Mouse (Mus musculus) neural tube, embryonic 12.5 days (tissue): ENCODE results near the gene Cldn10. TPM values are rescaled to one million over a fixed set of nuclear protein-coding genes. Genes with fewer than 3 reads are reported as not detected.
"Not testable (repeated sequence)": the region's sequence is repeated elsewhere in the genome, so short reads cannot be mapped to it uniquely, and the experiment has no call there.

Source experiments
- ATAC-seq: fragments of 200-750 bp; cut with Nextera tagmentation; 2 replicates; pipeline ENCODE4 v1.8.0; 2017; ENCODE audit warnings: low read depth, mild to moderate bottlenecking, moderate TSS enrichment, moderate library complexity; ENCODE audit not compliant: low FRiP score
- H3K27ac ChIP-seq: fragments of 300-500 bp; sonication (generic); 2 replicates; pipeline ENCODE4 v1.5.1; 2016
- H3K27me3 ChIP-seq: fragments of 300-500 bp; sonication (generic); replicated peaks from 2 replicates; pipeline ENCODE4 v1.6.1; 2016; ENCODE audit warnings: mild to moderate bottlenecking
- H3K36me3 ChIP-seq: fragments of 300-500 bp; sonication (generic); 2 replicates; pipeline ENCODE4 v1.6.1; 2016; ENCODE audit warnings: mild to moderate bottlenecking
- H3K4me1 ChIP-seq: fragments of 300-500 bp; sonication (generic); 2 replicates; pipeline ENCODE4 v1.6.1; 2016
- H3K4me2 ChIP-seq: fragments of 300-500 bp; sonication (generic); replicated peaks from 2 replicates; pipeline ENCODE4 v1.6.1; 2016; ENCODE audit warnings: mild to moderate bottlenecking
- H3K4me3 ChIP-seq: fragments of 300-500 bp; sonication (generic); 2 replicates; pipeline ENCODE4 v1.5.1; 2016
- H3K9ac ChIP-seq: fragments of 300-500 bp; sonication (generic); 2 replicates; pipeline ENCODE4 v1.6.1; 2016; ENCODE audit warnings: mild to moderate bottlenecking
- H3K9me3 ChIP-seq: fragments of 300-500 bp; sonication (generic); 2 replicates; pipeline ENCODE4 v1.6.1; 2016; ENCODE audit warnings: mild to moderate bottlenecking
- WGBS: fragments of 180-500 bp; shearing (Covaris S2); methylation state at CpG from one replicate; pipeline ENCODE4 v1.1.7; 2016; 5-methylcytosine and 5-hydroxymethylcytosine counted together
- polyA plus RNA-seq: library from polyadenylated mRNA; unstranded; fragments of >200 nt; fragmentation: Nextera tagmentation; extraction: Ambion mirVana; gene quantifications from 2 replicates; pipeline ENCODE4 v1.2.1, GENCODE M21; 2016

The Cldn10 gene
- 0.66 and 0.84 TPM in 2 replicates for polyA plus RNA-seq

- no peak for ATAC-seq
- Histone ChIP-seq H3K4me2 (no peak within 1 kb of the TSS), H3K36me3 (no peaks in the 10 kb centered on the region), H3K27me3 (no peaks in the 10 kb centered on the region), H3K9ac (no peak within 1 kb of the TSS), H3K27ac (no peak within 1 kb of the TSS), H3K9me3 (no peaks in the 10 kb centered on the region), H3K4me3 (no peak within 1 kb of the TSS), H3K4me1 (no peaks in the 10 kb centered on the region)
- WGBS = 79% methylated on average over 4 of the region's 4 CpGs
These were observed at the start of gene Cldn10 for GRCm38 (mm10) chr14:118787621-118788020. TSS of gene Cldn10 (plus strand) at chr14:118787908.

- ATAC-seq = no peak
- H3K4me3 ChIP-seq = no peak overlapping the region
- H3K9ac ChIP-seq = no peak overlapping the region
These were observed 45.9 kb upstream of the Cldn10 start for GRCm38 (mm10) chr14:118741780-118742179.

DNA sequence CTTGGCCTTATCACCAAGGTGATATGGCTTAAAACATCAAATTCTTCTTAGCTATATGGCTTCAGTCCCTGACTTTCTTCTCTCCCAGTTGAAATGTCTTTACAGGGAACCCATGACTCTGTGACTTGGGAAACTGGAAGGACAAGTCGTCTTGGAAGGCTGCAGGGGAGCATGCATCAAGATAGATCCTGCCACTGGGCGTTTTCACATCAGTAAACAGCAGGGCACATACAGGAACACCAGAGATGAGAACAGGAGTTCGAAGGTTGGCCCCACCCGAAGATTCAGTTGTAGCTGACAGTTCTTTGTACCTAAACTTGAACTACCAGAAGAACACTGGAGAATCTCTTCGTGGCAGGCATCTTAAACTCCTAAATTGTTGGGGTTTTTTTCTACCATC, 44.8 kb upstream of the Cldn10 start:
- 81% methylated on average over 5 of the region's 5 CpGs for WGBS
- no peak overlapping the region for H3K27ac ChIP-seq
- H3K9me3 ChIP-seq = peaks cover 9% of the 10 kb centered on the region
- H3K4me1 ChIP-seq = no peaks in the 10 kb centered on the region
- H3K36me3 ChIP-seq = no peaks in the 10 kb centered on the region
- no peak overlapping the region for H3K4me3 ChIP-seq
- H3K27me3 ChIP-seq = no peaks in the 10 kb centered on the region
- no peak for ATAC-seq
- no peak overlapping the region for H3K4me2 ChIP-seq
- no peak overlapping the region for H3K9ac ChIP-seq

More at GRCm38 (mm10) chr14:118741780-118742179, 45.9 kb upstream of the Cldn10 start:
- Histone ChIP-seq H3K9me3 (peaks cover 9% of the 10 kb centered on the region), H3K4me2 (no peak overlapping the region), H3K36me3 (no peaks in the 10 kb centered on the region), H3K27me3 (no peaks in the 10 kb centered on the region), H3K27ac (no peak overlapping the region), H3K4me1 (no peaks in the 10 kb centered on the region)

GRCm38 (mm10) chr14:118749068-118749467, 38.6 kb upstream of the Cldn10 start:
- H3K9ac ChIP-seq = no peak overlapping the region
- H3K27ac ChIP-seq = no peak overlapping the region
- 97% methylated on average over 2 of the region's 2 CpGs for WGBS
- H3K4me2 ChIP-seq = no peak overlapping the region
- H3K27me3 ChIP-seq = no peaks in the 10 kb centered on the region
- no peak for ATAC-seq
- no peaks in the 10 kb centered on the region for H3K36me3 ChIP-seq
- H3K4me3 ChIP-seq = no peak overlapping the region
- H3K9me3 ChIP-seq = no peaks in the 10 kb centered on the region
- 0 out of 2 replicates have a peak, but pooled peaks cover 3% of the 10 kb centered on the region for H3K4me1 ChIP-seq

DNA sequence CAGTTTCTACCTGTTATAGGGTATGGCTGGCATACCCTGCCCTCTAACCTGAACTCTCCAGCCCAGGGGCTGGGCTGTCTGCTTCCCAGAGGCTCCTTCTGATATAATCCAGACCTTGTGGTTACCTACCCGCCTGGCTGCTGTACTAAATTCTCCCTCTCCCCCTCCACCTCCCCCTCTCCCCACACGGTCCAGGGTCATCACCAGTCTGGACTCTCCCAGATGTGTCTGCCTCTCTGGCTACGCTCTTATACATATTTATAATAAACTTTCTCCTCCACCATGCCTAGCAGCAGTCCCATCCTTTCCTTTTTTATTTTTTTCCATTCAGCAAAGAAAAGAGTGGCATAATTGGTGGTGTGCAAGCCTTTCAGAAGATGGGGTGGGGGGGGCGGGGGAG, 38.0 kb upstream of the Cldn10 start:
- no peak for ATAC-seq
- no peaks in the 10 kb centered on the region for H3K27me3 ChIP-seq
- H3K27ac ChIP-seq = no peak overlapping the region
- 0 out of 2 replicates have a peak, but pooled peaks cover 3% of the 10 kb centered on the region for H3K4me1 ChIP-seq
- no peaks in the 10 kb centered on the region for H3K9me3 ChIP-seq
- 47% methylated on average over 4 of the region's 4 CpGs for WGBS
- H3K4me3 ChIP-seq = no peak overlapping the region
- no peaks in the 10 kb centered on the region for H3K36me3 ChIP-seq
- no peak overlapping the region for H3K9ac ChIP-seq
- H3K4me2 ChIP-seq = no peak overlapping the region

- ATAC-seq = no peak
- Histone ChIP-seq H3K4me2 (no peak overlapping the region), H3K9ac (no peak overlapping the region), H3K36me3 (no peaks in the 10 kb centered on the region), H3K4me1 (0 out of 2 replicates have a peak, but pooled peaks cover 3% of the 10 kb centered on the region), H3K27me3 (no peaks in the 10 kb centered on the region), H3K27ac (no peak overlapping the region), H3K4me3 (no peak overlapping the region), H3K9me3 (no peaks in the 10 kb centered on the region)
- 87% methylated on average over 6 of the region's 6 CpGs for WGBS
These were observed 37.1 kb upstream of the Cldn10 start for GRCm38 (mm10) chr14:118750505-118751192.

DNA sequence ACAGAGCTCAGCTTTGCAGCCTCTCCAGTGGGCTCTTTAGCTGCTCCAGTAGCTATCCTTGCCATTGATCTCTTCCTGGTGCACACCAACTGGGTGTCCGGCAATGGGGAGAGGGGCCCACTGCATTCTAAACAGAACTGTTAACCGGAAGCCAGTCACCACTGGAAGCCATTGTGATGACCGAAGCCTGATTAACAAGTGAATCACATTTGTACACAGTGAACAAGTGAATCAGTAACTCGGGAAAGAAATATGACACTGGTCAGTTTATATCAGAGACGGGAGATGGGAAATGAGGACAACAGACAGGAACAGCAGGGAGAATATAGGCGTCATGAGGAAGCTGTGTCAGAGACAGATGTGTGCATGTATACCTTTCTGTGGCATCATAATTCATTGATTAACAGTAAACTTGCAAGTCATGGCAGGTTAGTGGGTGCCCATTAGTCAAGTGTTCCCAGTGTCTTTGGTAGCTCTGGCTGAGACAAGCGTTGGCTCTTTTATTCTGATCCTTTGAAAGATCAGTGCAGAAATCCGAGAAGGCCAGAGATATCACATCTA, 36.4 kb upstream of the Cldn10 start:
- H3K9ac ChIP-seq = no peak overlapping the region
- 58% methylated on average over 8 of the region's 8 CpGs for WGBS

GRCm38 (mm10) chr14:118756015-118756414, 31.7 kb upstream of the Cldn10 start:
- Histone ChIP-seq H3K36me3 (no peaks in the 10 kb centered on the region), H3K4me1 (no peaks in the 10 kb centered on the region), H3K27ac (no peak overlapping the region), H3K4me2 (no peak overlapping the region), H3K9ac (no peak overlapping the region), H3K4me3 (no peak overlapping the region), H3K27me3 (no peaks in the 10 kb centered on the region), H3K9me3 (no peaks in the 10 kb centered on the region)
- ATAC-seq = no peak
- WGBS = 81% methylated on average over 4 of the region's 4 CpGs

More for the DNA sequence above, 36.4 kb upstream of the Cldn10 start:
- ATAC-seq = no peak
- Histone ChIP-seq H3K4me3 (no peak overlapping the region), H3K9me3 (no peaks in the 10 kb centered on the region), H3K4me1 (0 out of 2 replicates have a peak, but pooled peaks cover 3% of the 10 kb centered on the region), H3K36me3 (no peaks in the 10 kb centered on the region), H3K27me3 (no peaks in the 10 kb centered on the region), H3K27ac (no peak overlapping the region), H3K4me2 (no peak overlapping the region)

DNA sequence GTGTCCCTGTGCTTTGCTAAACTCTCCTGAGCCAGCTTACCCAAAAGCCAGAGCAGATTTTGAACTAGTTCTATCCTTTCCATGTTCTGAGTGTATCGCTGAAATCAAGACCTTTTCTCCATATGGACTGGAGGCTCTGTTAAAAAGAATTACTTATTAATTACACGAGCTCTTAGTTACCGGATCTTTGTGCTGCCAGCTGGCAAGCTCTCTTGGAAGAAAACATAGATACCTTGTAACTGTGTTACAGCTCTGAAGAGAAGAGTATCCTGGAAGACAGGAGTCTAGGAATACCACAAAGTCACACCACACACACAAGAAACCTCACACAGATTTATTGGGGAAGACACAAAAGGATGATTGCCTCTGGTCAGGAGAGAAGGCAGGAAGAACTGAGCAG, 31.1 kb upstream of the Cldn10 start:
- H3K9ac ChIP-seq = no peak overlapping the region
- H3K27ac ChIP-seq = no peak overlapping the region
- ATAC-seq = no peak
- H3K4me1 ChIP-seq = no peaks in the 10 kb centered on the region
- no peak overlapping the region for H3K4me3 ChIP-seq
- no peaks in the 10 kb centered on the region for H3K36me3 ChIP-seq
- no peak overlapping the region for H3K4me2 ChIP-seq
- 84% methylated on average over 3 of the region's 3 CpGs for WGBS
- H3K9me3 ChIP-seq = no peaks in the 10 kb centered on the region
- no peaks in the 10 kb centered on the region for H3K27me3 ChIP-seq

GRCm38 (mm10) chr14:118763362-118763761, 24.3 kb upstream of the Cldn10 start:
- not testable (repeated sequence) for H3K9ac ChIP-seq, ATAC-seq, H3K9me3 ChIP-seq, H3K4me3 ChIP-seq, H3K36me3 ChIP-seq, H3K4me1 ChIP-seq, H3K27me3 ChIP-seq, H3K27ac ChIP-seq, H3K4me2 ChIP-seq
- WGBS = 95% methylated on average over 13 of the region's 13 CpGs

DNA sequence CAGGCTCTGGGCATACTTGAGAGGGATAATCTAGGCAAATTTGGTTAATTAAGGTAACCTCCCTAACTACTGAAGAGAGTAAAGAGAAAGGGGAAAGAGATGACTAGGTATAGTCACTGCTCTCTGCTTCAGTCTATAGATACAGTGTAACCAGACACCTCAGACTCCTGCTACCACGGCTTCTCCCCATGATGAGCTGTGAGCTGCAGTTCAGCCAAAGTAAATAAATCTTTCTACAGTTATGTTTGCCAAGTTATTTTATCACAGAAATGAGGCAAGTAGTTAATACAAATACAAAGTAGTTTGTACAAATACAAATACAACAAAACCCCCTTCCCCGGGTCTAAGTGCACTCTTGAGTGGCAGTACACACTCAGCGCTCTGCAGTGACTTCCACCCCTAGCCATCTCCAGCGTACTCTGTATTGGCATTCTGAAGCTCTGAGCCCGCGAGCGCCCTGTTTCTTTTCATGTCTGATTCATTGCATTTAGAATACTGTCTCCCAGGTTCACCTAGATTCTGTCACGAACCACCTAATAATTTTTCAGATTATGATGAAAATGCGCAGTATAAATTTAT, 23.7 kb upstream of the Cldn10 start:
- Histone ChIP-seq H3K9me3 (no peaks in the 10 kb centered on the region), H3K4me3 (no peak overlapping the region), H3K4me1 (no peaks in the 10 kb centered on the region), H3K27me3 (no peaks in the 10 kb centered on the region), H3K4me2 (no peak overlapping the region), H3K27ac (no peak overlapping the region), H3K36me3 (no peaks in the 10 kb centered on the region), H3K9ac (no peak overlapping the region)
- 82% methylated on average over 9 of the region's 9 CpGs for WGBS
- ATAC-seq = no peak

DNA sequence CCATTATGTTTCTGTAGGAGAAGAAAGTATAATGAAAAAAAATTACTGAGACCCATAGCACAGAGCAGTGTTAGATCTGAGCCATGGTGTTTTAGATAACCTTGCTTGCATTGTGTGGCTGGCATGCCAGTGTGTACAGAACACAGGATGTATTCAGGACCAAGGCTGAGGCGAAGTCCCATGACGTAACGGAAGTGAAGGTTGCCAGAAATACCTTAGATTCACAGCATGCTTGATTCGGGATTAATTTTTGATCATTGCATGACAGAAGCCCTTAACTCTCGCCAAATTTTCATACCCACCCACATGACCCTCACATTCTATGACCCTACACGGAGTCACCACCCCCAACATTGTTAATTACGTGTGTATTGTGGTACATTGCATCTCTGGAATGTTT, 22.4 kb upstream of the Cldn10 start:
- no peaks in the 10 kb centered on the region for H3K36me3 ChIP-seq
- H3K4me1 ChIP-seq = no peaks in the 10 kb centered on the region
- no peak overlapping the region for H3K4me3 ChIP-seq
- no peaks in the 10 kb centered on the region for H3K9me3 ChIP-seq
- no peak overlapping the region for H3K27ac ChIP-seq
- 81% methylated on average over 7 of the region's 7 CpGs for WGBS
- H3K4me2 ChIP-seq = no peak overlapping the region
- H3K27me3 ChIP-seq = no peaks in the 10 kb centered on the region
- ATAC-seq = no peak
- no peak overlapping the region for H3K9ac ChIP-seq
